Mouse (Mus musculus): ENCODE data around the gene Hoxd11. TPM values are rescaled to one million over a fixed set of nuclear protein-coding genes. Genes with fewer than 3 reads are reported as not detected.

Hoxd11 gene
- not detected for total RNA-seq (2021)

GRCm38 (mm10) chr2:74678891-74679595 is at the start of gene Hoxd11:
Hoxd11 (plus strand) TSS chr2:74679557.
- no peak for DNase-seq (ENCODE audit: extremely low spot score in 1 of 2, low spot score in 1 of 2)

- DNase-seq (ENCODE audit: extremely low spot score in 1 of 2, low spot score in 1 of 2) = no peak
Observed at GRCm38 (mm10) chr2:74635412-74635811, 43.9 kb upstream of the Hoxd11 start.

GRCm38 (mm10) chr2:74642431-74642830 is 36.9 kb upstream of the Hoxd11 start:
- DNase-seq (ENCODE audit: extremely low spot score in 1 of 2, low spot score in 1 of 2) = no peak

GRCm38 (mm10) chr2:74645631-74646030 is 33.7 kb upstream of the Hoxd11 start:
- no peak for DNase-seq (ENCODE audit: extremely low spot score in 1 of 2, low spot score in 1 of 2)

- no peak for DNase-seq (ENCODE audit: extremely low spot score in 1 of 2, low spot score in 1 of 2)
Observed at GRCm38 (mm10) chr2:74647082-74647864, 32.1 kb upstream of the Hoxd11 start.

GRCm38 (mm10) chr2:74652996-74653340 is 26.4 kb upstream of the Hoxd11 start:
- DNase-seq (ENCODE audit: extremely low spot score in 1 of 2, low spot score in 1 of 2) = no peak

- no peak for DNase-seq (ENCODE audit: extremely low spot score in 1 of 2, low spot score in 1 of 2)
Observed at GRCm38 (mm10) chr2:74653781-74654535, 25.4 kb upstream of the Hoxd11 start.

GRCm38 (mm10) chr2:74654743-74655419 is 24.5 kb upstream of the Hoxd11 start:
- DNase-seq (ENCODE audit: extremely low spot score in 1 of 2, low spot score in 1 of 2) = no peak

GRCm38 (mm10) chr2:74655420-74655781 is 24.0 kb upstream of the Hoxd11 start:
- DNase-seq (ENCODE audit: extremely low spot score in 1 of 2, low spot score in 1 of 2) = no peak

GRCm38 (mm10) chr2:74655821-74656631 is 23.3 kb upstream of the Hoxd11 start:
- no peak for DNase-seq (ENCODE audit: extremely low spot score in 1 of 2, low spot score in 1 of 2)

- no peak for DNase-seq (ENCODE audit: extremely low spot score in 1 of 2, low spot score in 1 of 2)
Observed at GRCm38 (mm10) chr2:74656632-74657021, 22.7 kb upstream of the Hoxd11 start.

- DNase-seq (ENCODE audit: extremely low spot score in 1 of 2, low spot score in 1 of 2) = no peak
Observed at GRCm38 (mm10) chr2:74657251-74658023, 21.9 kb upstream of the Hoxd11 start.

GRCm38 (mm10) chr2:74658024-74658666 is 21.2 kb upstream of the Hoxd11 start:
- no peak for DNase-seq (ENCODE audit: extremely low spot score in 1 of 2, low spot score in 1 of 2)

GRCm38 (mm10) chr2:74658667-74659371 is 20.5 kb upstream of the Hoxd11 start:
- DNase-seq (ENCODE audit: extremely low spot score in 1 of 2, low spot score in 1 of 2) = no peak

- no peak for DNase-seq (ENCODE audit: extremely low spot score in 1 of 2, low spot score in 1 of 2)
Observed at GRCm38 (mm10) chr2:74659507-74660005, 19.8 kb upstream of the Hoxd11 start, which contains the start of gene Evx2. Evx2 (minus strand) TSS chr2:74659557.

GRCm38 (mm10) chr2:74660421-74661375 is 18.7 kb upstream of the Hoxd11 start:
- no peak for DNase-seq (ENCODE audit: extremely low spot score in 1 of 2, low spot score in 1 of 2)

GRCm38 (mm10) chr2:74661685-74662084 is 17.7 kb upstream of the Hoxd11 start:
- DNase-seq (ENCODE audit: extremely low spot score in 1 of 2, low spot score in 1 of 2) = peak in 1 of 2 experiments; percentile 61

All from layer of hippocampus, postnatal 25 days (tissue).